Mouse (Mus musculus) forebrain, embryonic 13.5 days (tissue): ENCODE data around the gene Clec1a. TPM values are rescaled to one million over a fixed set of nuclear protein-coding genes. Genes with fewer than 3 reads are reported as not detected.

Source experiments
- ATAC-seq: fragments of 200-750 bp; cut with Nextera tagmentation; 2 replicates; pipeline ENCODE4 v1.8.0; 2017
- H3K27ac ChIP-seq: fragments of 300-500 bp; sonication (generic); 2 replicates; pipeline ENCODE4 v1.5.1; 2015; ENCODE audit warnings: inconsistent platforms, mild to moderate bottlenecking, moderate library complexity
- H3K27me3 ChIP-seq: fragments of 300-500 bp; sonication (generic); 2 replicates; pipeline ENCODE4 v1.6.1; 2015; ENCODE audit warnings: mild to moderate bottlenecking, inconsistent platforms
- H3K36me3 ChIP-seq: fragments of 300-500 bp; sonication (generic); 2 replicates; pipeline ENCODE4 v1.6.1; 2015; ENCODE audit warnings: mild to moderate bottlenecking, inconsistent platforms; ENCODE audit not compliant: poor library complexity, severe bottlenecking
- H3K4me1 ChIP-seq: fragments of 300-500 bp; sonication (generic); 2 replicates; pipeline ENCODE4 v1.6.1; 2015; ENCODE audit warnings: inconsistent platforms
- H3K4me2 ChIP-seq: fragments of 300-500 bp; sonication (generic); 2 replicates; pipeline ENCODE4 v1.6.1; 2015; ENCODE audit warnings: inconsistent platforms, mild to moderate bottlenecking, moderate library complexity
- H3K4me3 ChIP-seq: fragments of 300-500 bp; sonication (generic); 2 replicates; pipeline ENCODE4 v1.5.1; 2015; ENCODE audit warnings: mild to moderate bottlenecking, inconsistent platforms
- H3K9ac ChIP-seq: fragments of 300-500 bp; sonication (generic); 2 replicates; pipeline ENCODE4 v1.6.1; 2015; ENCODE audit warnings: mild to moderate bottlenecking, inconsistent platforms
- H3K9me3 ChIP-seq: fragments of 300-500 bp; sonication (generic); replicated peaks from 2 replicates; pipeline ENCODE4 v1.6.1; 2016; ENCODE audit warnings: inconsistent platforms
- WGBS: fragments of 180-500 bp; shearing (Covaris S2); methylation state at CpG from one replicate; pipeline ENCODE4 v1.1.7; 2015; 5-methylcytosine and 5-hydroxymethylcytosine counted together
- polyA plus RNA-seq: library from polyadenylated mRNA; unstranded; fragments of >200 nt; fragmentation: Nextera tagmentation; extraction: Ambion mirVana; gene quantifications from 2 replicates; pipeline ENCODE4 v1.2.1, GENCODE M21; 2015

Gene Clec1a
- polyA plus RNA-seq, 1 experiment from 2014 or later = 0.89 TPM

GRCm38 (mm10) chr6:129399945-129400344 is 51.9 kb downstream of the Clec1a start:
- no peak overlapping the region for H3K9ac ChIP-seq
- no peak overlapping the region for H3K4me2 ChIP-seq
- H3K36me3 ChIP-seq = no peaks in the 10 kb centered on the region
- no peaks in the 10 kb centered on the region for H3K27me3 ChIP-seq
- no peak overlapping the region for H3K27ac ChIP-seq
- H3K9me3 ChIP-seq = no peaks in the 10 kb centered on the region
- no peaks in the 10 kb centered on the region for H3K4me1 ChIP-seq
- ATAC-seq = no peak
- WGBS = 65% methylated on average over 6 of the region's 6 CpGs
- no peak overlapping the region for H3K4me3 ChIP-seq

GRCm38 (mm10) chr6:129396997-129397396 is 54.8 kb downstream of the Clec1a start, which contains the start of gene Clec1b:
Clec1b (plus strand) TSS chr6:129397297.
- WGBS = 90% methylated on average over 8 of the region's 8 CpGs
- no peak for ATAC-seq
- no peaks in the 10 kb centered on the region for H3K4me1 ChIP-seq
- H3K9me3 ChIP-seq = no peaks in the 10 kb centered on the region
- H3K4me2 ChIP-seq = no peak within 1 kb of the TSS
- no peaks in the 10 kb centered on the region for H3K27me3 ChIP-seq
- no peak within 1 kb of the TSS for H3K4me3 ChIP-seq
- no peak within 1 kb of the TSS for H3K27ac ChIP-seq
- H3K9ac ChIP-seq = no peak within 1 kb of the TSS
- H3K36me3 ChIP-seq = no peaks in the 10 kb centered on the region

GRCm38 (mm10) chr6:129393732-129394131 is 58.1 kb downstream of the Clec1a start:
- Histone ChIP-seq H3K4me3 (no peak overlapping the region), H3K4me1 (no peaks in the 10 kb centered on the region), H3K9ac (no peak overlapping the region), H3K36me3 (no peaks in the 10 kb centered on the region), H3K9me3 (no peaks in the 10 kb centered on the region), H3K4me2 (no peak overlapping the region), H3K27me3 (no peaks in the 10 kb centered on the region), H3K27ac (no peak overlapping the region)
- 81% methylated on average over 6 of the region's 6 CpGs for WGBS
- peak; percentile 55 for ATAC-seq

- no peaks in the 10 kb centered on the region for H3K9me3 ChIP-seq
- no peak overlapping the region for H3K4me3 ChIP-seq
- H3K36me3 ChIP-seq = no peaks in the 10 kb centered on the region
- no peak overlapping the region for H3K27ac ChIP-seq
- H3K4me1 ChIP-seq = no peaks in the 10 kb centered on the region
- ATAC-seq = no peak; the same call in 1 of the 2 replicates
- no peaks in the 10 kb centered on the region for H3K27me3 ChIP-seq
- no peak overlapping the region for H3K4me2 ChIP-seq
- no peak overlapping the region for H3K9ac ChIP-seq
- WGBS = 23% methylated on average over 2 of the region's 2 CpGs
Observed at GRCm38 (mm10) chr6:129393087-129393720, 58.6 kb downstream of the Clec1a start.

GRCm38 (mm10) chr6:129385774-129386173 is 66.0 kb downstream of the Clec1a start, which contains the start of gene Clec12b:
Clec12b (minus strand) TSS chr6:129385874.
- Histone ChIP-seq H3K4me3 (no peak within 1 kb of the TSS), H3K9me3 (no peaks in the 10 kb centered on the region), H3K27ac (no peak within 1 kb of the TSS), H3K36me3 (no peaks in the 10 kb centered on the region), H3K4me1 (no peaks in the 10 kb centered on the region), H3K4me2 (no peak within 1 kb of the TSS), H3K9ac (no peak within 1 kb of the TSS), H3K27me3 (no peaks in the 10 kb centered on the region)
- no peak for ATAC-seq
- 85% methylated on average over 2 of the region's 2 CpGs for WGBS

GRCm38 (mm10) chr6:129385000-129385399 is 66.8 kb downstream of the Clec1a start:
- no peak for ATAC-seq
- H3K9me3 ChIP-seq = no peaks in the 10 kb centered on the region
- H3K4me2 ChIP-seq = no peak overlapping the region
- H3K4me3 ChIP-seq = no peak overlapping the region
- H3K9ac ChIP-seq = no peak overlapping the region
- no peaks in the 10 kb centered on the region for H3K36me3 ChIP-seq
- H3K27ac ChIP-seq = no peak overlapping the region
- 74% methylated on average over 4 of the region's 4 CpGs for WGBS
- no peaks in the 10 kb centered on the region for H3K27me3 ChIP-seq
- no peaks in the 10 kb centered on the region for H3K4me1 ChIP-seq

GRCm38 (mm10) chr6:129383466-129383865 is 68.3 kb downstream of the Clec1a start:
- no peak overlapping the region for H3K9ac ChIP-seq
- no peaks in the 10 kb centered on the region for H3K27me3 ChIP-seq
- no peaks in the 10 kb centered on the region for H3K4me1 ChIP-seq
- H3K9me3 ChIP-seq = no peaks in the 10 kb centered on the region
- ATAC-seq = no peak
- H3K27ac ChIP-seq = no peak overlapping the region
- WGBS = 90% methylated on average over 3 of the region's 3 CpGs
- no peaks in the 10 kb centered on the region for H3K36me3 ChIP-seq
- no peak overlapping the region for H3K4me2 ChIP-seq
- H3K4me3 ChIP-seq = no peak overlapping the region

GRCm38 (mm10) chr6:129381736-129382135 is 70.1 kb downstream of the Clec1a start:
- H3K4me2 ChIP-seq = no peak overlapping the region
- no peak overlapping the region for H3K4me3 ChIP-seq
- no peaks in the 10 kb centered on the region for H3K9me3 ChIP-seq
- no peaks in the 10 kb centered on the region for H3K27me3 ChIP-seq
- WGBS = 86% methylated on average over 1 of the region's 1 CpGs
- no peak for ATAC-seq
- no peak overlapping the region for H3K27ac ChIP-seq
- H3K4me1 ChIP-seq = no peaks in the 10 kb centered on the region
- H3K9ac ChIP-seq = no peak overlapping the region
- no peaks in the 10 kb centered on the region for H3K36me3 ChIP-seq

- Histone ChIP-seq H3K9ac (no peak overlapping the region), H3K36me3 (no peaks in the 10 kb centered on the region), H3K4me1 (no peaks in the 10 kb centered on the region), H3K4me2 (no peak overlapping the region), H3K9me3 (no peaks in the 10 kb centered on the region; the same call in 1 of the 2 replicates), H3K27me3 (no peaks in the 10 kb centered on the region), H3K4me3 (no peak overlapping the region), H3K27ac (no peak overlapping the region)
- no peak for ATAC-seq
- WGBS = 72% methylated on average over 4 of the region's 4 CpGs
Observed at GRCm38 (mm10) chr6:129380454-129380853, 71.3 kb downstream of the Clec1a start.

- Histone ChIP-seq H3K4me1 (no peaks in the 10 kb centered on the region), H3K9me3 (no peaks in the 10 kb centered on the region; the same call in 1 of the 2 replicates), H3K27ac (no peak overlapping the region), H3K4me3 (no peak overlapping the region), H3K4me2 (no peak overlapping the region), H3K9ac (no peak overlapping the region), H3K36me3 (no peaks in the 10 kb centered on the region), H3K27me3 (no peaks in the 10 kb centered on the region)
- 84% methylated on average over 2 of the region's 2 CpGs for WGBS
- no peak for ATAC-seq
Observed at GRCm38 (mm10) chr6:129374937-129375471, 76.8 kb downstream of the Clec1a start.
